Mouse (Mus musculus) left cerebral cortex, adult 2 months (tissue): ENCODE data around the gene Mafg. TPM values are rescaled to one million over a fixed set of nuclear protein-coding genes. Genes with fewer than 3 reads are reported as not detected.
"Not testable (repeated sequence)": the region's sequence is repeated elsewhere in the genome, so short reads cannot be mapped to it uniquely, and the experiment has no call there.

ENCODE experiments used
- DNase-seq, 2 experiments: peaks; one replicate each; pipeline ENCODE4 v3.0.0; 2021 to 2022; ENCODE audit warnings: low spot score in 2 of 2, mixed read lengths in 1 of 2; ENCODE audit errors: extremely low spot score in 1 of 2
- H3K27ac ChIP-seq: fragments of 200-600 bp; 2 replicates; pipeline ENCODE4 v1.8.1; 2022
- H3K4me3 ChIP-seq: fragments of 200-600 bp; 2 replicates; pipeline ENCODE4 v1.8.1; 2022
- CTCF ChIP-seq: fragments of 200-600 bp; IDR thresholded peaks from 2 replicates; pipeline ENCODE4 v1.8.1; 2022; ENCODE audit warnings: antibody characterized with exemption, mild to moderate bottlenecking, moderate library complexity
- intact Hi-C: fragments of 180-260 bp; cut with DNase I; formaldehyde crosslinking; loops from one replicate; pipeline ENCODE4 v1.15.1; 2025
- total RNA-seq, 2 experiments: library from RNA; stranded (reverse); gene quantifications; 2 replicates each; pipeline ENCODE4 v1.2.3; 2021

Gene Mafg
- total RNA-seq, 2 experiments from 2014 or later, result 104 to 107 TPM

DNA sequence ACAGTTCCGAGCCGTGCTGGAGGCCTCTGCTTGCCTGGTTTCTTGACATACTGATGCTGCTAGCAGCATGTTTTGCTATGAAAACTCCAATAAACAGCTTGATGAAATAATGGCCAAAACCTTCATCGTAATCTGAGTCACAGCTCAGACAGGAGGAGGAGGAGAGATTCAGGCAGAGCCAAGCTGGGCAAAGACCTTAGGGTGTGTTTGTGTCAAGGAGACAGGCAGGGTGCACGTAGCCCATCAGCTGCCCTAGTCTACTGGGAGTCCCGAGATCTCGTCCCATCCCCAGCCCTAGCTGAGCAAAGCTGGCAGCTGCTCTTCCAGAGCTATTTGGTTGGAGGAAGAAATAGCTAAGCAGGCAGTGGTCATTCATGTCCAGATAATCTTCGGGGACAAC, 27.7 kb downstream of the Mafg start:
- no peak for DNase-seq
- intact Hi-C loops, result no loop called here
- no peak for TF ChIP-seq CTCF
- Histone ChIP-seq H3K4me3 (no peak overlapping the region), H3K27ac (no peak overlapping the region)

DNA sequence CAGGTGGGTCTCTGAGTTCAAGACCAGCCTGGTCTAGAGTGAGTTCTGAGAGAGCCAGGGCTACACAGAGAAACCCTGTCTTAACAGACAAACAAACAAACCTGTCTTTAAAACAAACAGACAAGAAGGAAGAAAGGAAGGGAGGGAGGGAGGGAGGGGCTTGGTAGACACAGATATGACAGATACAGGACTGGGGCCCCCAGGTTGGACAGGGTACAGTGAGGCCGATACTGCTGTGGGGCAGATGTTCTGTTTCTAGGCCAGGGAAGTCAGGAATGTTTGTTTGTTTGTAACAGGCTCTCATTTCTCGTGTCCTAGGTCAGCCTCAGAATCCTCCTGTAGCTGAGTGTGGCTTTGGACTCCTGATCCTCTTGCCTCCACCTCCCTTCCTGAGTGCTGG, 29.9 kb downstream of the Mafg start:
- intact Hi-C loops, result no loop called here
- no peak for TF ChIP-seq CTCF
- Histone ChIP-seq H3K4me3 (no peak overlapping the region), H3K27ac (no peak overlapping the region)
- no peak for DNase-seq

DNA sequence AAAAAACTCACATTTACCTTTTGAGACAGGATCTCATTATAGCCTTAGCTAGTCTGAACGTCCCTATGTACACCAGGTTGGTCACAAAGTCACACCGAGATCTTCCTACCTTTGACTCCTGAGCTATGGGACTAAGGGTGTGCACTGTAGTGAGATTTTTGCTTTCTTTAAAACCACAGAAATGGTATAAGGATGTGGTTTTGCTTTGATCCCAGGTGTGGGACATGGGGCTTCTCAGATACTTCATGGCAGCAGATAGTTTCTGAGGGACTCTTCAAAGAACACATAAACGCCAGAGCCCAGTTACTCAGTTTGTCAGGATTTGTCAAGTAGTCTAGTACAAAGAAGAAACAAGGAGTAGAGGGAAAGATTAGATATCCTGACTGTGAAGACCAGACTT, 32.7 kb downstream of the Mafg start:
- no peak overlapping the region for H3K27ac ChIP-seq
- no peak overlapping the region for H3K4me3 ChIP-seq
- TF ChIP-seq CTCF, result no peak
- intact Hi-C loops, result no loop called here
- DNase-seq, result no peak

DNA sequence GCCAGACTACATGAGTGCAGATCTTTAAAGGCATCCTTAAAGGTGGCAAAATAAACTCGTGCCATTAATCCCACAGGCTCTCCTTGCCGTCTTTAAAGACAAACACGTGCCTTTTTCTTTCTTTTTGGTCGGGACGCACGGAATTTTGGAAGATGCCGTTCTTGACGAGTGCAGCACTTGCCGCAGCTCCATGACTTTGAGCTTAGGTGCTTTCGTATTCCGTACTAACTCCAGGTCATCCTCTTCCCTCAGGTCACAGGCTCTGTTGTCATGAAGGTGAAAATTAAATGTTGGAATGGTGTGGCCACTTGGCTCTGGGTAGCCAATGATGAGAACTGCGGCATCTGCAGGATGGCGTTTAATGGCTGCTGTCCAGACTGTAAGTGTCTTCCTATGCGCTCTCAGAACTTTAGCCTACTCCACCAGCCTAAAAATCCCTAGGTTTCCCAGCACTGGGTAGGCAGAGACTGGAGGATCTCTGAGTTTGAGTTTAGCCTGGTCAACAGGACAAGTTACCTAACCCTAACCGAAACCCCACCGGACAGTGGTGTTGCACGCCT, 34.3 kb downstream of the Mafg start:
- intact Hi-C loops, result no loop called here
- TF ChIP-seq CTCF, result no peak
- no peak for DNase-seq
- Histone ChIP-seq H3K27ac (no peak overlapping the region; the same call in 1 of the 2 replicates), H3K4me3 (peak overlapping the region; percentile 85)

DNA sequence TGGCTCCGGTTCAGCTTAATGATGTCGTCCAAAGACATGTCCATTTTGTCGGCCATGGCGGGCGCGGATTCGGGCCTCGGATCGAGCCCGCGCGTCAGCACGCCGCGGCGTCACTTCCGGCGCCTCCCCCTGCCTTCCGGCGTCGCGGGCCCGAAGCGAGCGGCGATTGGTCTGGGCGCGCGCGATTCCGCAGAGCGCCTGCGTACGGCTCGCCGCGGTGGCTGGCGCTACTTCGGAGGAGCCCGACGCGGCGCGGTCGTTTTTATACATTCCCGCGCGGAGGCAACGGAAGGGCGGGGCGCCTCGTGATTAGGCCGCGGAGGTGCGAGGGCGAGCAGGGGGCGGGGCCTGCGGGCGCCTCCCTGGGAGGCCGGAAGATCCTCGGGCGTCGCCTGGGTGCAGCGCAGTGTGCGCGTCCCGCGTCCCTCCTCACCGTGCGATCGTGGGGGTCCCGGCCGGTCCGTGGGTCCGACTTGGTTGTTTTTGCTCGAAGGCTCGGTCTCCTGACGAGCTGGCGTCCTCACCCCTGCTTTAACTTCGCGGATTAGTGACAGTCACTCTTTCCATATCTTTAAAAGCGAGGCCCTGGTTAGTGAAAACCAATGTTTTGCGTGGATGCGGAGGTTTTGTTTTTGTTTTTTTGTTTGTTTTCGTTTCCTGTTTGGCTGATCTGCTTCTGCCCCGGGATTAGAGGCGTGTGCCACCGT, 35.0 kb downstream of the Mafg start, which contains the start of the genes Alyref and Anapc11:
TSS of gene Alyref (minus strand) at position 83 of the 707 bp plus-strand sequence.
TSS of gene Anapc11 (plus strand) at position 139 of the 707 bp plus-strand sequence.
- no peak; the same call in 1 of the 2 replicates for TF ChIP-seq CTCF
- DNase-seq, result peak; percentile 94 to 96
- Histone ChIP-seq H3K27ac (peak within 1 kb of the TSS; percentile 79), H3K4me3 (peak within 1 kb of the TSS; percentile 85)
- intact Hi-C loops, result no loop called here

DNA sequence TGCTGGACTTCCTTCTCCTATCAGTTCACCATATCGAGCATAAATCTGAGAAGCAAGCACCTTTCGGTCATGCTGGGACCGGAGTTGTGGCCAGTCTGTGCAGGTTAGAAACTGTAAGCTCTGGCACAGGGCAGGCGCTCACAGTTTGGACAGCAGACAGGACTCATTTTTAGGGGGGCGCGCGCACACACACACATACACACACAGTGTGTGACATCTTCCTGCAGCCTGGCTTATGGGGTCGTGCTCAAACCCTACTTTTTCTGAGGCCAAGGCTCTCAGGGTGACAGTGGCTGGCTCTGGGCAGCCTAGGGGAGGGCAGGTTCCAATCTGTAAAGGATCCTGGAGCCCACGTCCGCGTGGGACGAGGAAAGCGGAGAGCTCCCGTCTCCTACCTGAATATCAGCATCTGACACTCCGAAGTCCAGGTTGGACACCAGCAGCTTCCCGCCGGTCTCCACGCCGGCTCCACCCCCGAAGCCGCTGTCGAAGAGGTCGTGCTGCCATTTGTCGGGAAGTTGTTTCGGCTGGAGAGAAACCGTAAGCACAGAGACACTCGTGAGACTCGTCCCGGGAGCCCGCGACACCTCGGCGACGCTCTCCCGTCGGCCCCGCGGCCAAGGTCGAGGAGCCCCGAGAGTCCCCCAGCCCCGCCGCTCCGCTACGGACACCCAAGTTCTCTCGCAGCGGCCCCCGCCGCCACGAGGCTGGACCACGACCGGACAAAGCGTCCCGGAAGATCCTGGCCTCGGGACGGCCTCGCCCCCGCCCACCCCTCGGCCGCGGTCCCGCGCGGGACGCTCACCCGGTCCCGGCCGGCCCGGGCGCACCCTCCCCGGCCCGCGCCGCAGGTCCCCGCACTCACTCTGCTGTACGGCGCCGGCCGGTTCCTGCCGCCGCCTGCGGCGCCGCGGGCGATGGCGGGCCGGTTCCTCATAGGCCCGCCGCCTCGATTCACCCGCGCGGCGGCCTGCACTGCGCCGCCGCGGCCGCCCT, 35.9 kb downstream of the Mafg start:
- intact Hi-C loops, result no loop called here
- DNase-seq, result no peak
- H3K4me3 ChIP-seq, result peak overlapping the region; percentile 85
- no peak overlapping the region for H3K27ac ChIP-seq
- no peak for TF ChIP-seq CTCF

DNA sequence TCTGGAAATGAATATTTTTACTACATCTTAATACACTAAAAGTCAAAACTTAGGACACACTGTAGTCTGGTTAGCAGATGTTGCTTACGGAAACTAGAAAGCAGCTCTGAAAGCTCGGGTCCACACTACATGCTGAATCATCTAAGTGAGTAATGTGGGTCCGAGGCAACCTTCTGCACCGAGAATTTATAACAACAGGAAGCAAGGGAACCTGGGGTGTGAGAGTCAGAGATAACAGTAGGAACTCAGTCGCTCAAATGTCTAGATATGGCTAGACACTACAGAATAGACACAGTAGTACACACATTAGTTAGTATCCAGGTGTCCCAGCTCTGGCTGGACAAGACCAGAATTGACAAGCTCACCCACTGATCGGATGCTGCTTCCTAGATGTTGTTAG, 44.9 kb downstream of the Mafg start:
- no peak overlapping the region for H3K27ac ChIP-seq
- intact Hi-C loops, result no loop called here
- DNase-seq, result no peak
- H3K4me3 ChIP-seq, result no peak overlapping the region
- no peak for TF ChIP-seq CTCF

DNA sequence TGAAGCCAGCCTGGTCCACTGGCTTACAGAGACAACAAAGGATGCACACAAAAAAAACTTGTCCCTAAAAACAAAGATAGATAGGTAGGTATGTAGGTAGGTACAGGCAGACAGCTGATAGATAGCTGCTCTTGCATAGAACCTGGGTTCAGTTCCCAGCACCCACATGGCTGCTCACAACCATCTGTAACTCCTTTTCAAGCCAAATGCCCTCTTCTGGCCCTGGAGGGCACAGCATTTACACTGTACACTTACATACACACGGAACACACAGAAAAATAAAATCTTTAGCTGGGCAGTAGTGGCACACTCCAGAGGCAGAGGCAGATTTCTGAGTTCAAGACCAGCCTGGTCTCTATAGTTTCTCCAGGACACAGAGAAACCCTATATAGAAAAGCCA, 49.5 kb downstream of the Mafg start:
- no peak for DNase-seq
- H3K4me3 ChIP-seq, result no peak overlapping the region
- intact Hi-C loops, result no loop called here
- no peak overlapping the region for H3K27ac ChIP-seq
- TF ChIP-seq CTCF, result no peak

DNA sequence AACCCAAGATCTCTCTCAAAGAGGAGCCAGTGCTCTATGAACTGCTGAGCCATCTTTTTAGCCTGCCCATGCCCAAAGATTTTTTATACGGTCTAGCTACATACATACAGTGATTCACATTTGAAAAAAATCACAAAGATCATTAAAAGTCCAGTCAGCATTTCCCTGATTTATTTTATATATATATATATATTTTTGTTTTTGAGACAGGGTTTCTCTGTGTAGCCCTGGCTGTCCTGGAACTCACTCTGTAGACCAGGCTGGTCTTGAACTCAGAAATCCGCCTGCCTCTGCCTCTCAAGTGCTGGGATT, 50.5 kb downstream of the Mafg start:
- H3K27ac ChIP-seq, DNase-seq, intact Hi-C loops, H3K4me3 ChIP-seq: not testable (repeated sequence)

DNA sequence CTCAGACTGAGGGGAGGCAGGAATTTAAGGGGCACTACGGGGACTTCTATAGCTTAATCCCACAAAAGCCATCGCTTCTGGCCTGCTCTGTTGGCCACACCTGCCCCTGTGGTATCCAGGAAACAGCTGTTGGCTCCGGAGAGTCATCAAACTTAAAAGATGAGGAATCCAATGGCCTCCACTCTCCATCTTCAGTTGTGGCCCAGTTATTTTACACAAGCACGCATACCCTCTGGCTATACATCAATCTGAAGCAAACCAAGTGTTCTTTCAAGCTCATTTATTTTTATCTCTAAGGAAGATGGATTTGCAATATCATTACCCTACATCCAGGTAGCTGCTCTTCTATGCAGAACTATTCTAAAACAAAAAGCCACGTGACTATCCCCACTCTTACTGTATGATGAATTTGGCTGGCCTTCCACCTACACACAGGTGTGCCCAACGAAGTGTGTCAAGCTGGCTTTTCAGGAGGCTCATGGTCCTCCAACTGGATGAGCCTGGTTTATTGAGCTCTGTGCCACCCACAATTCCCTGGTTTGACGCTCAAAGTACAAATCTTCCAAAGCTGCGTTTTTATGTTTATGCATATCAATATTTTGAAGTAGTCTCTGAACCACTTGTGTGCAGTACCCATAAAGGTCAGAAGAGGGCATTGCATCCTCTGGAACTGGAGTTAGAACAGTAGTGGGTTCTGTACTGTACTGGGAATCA, 51.0 kb downstream of the Mafg start:
- H3K4me3 ChIP-seq, result peak overlapping the region; percentile 67
- no peak for DNase-seq
- H3K27ac ChIP-seq, result peak overlapping the region; percentile 96
- intact Hi-C loops, result no loop called here
- TF ChIP-seq CTCF, result peak; percentile 56

DNA sequence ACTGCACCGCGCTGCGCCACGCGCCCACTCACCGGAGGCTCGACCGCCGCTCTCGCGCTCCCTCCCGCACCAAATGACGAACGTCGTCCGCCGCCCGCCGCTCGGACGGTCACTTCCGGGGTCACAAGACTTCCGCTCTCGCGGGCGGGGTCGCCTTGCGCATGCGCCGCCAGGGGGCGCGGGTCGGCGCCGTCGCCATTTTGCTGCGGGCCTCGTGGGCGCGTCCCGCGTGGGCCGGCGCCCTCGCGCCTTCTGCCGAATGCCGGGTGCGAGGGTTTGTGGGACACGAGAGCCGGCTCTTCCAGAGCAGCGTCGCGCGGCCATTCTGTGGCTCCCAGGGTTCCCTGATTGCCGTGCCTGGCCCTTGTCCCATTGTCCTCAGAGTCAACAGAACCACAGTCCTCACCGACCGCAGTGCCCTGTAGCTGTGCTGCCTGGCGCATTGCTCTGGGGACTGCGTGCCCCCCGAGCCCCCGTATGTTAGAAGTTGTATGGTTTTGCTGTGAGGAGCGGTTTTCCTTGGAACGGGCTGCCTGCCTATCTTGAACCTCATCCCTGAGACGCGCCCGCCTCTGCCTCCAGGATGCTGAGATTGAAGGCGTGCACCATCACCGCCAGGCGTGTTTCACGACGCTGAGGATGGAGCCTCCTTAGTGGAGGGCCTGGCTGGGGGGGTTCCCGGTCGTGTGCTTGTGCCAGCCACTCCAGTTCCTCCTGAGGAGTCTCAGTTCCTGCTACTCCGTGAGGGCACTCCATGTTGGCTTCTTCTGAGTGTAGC, 51.7 kb downstream of the Mafg start, which contains the start of gene Arhgdia:
TSS of gene Arhgdia (minus strand) at position 135 of the 778 bp plus-strand sequence.
- intact Hi-C loops, result loop anchor here (2.0 kb wide), 1 partner anchor 65 kb away; no protein-coding TSS in a partner anchor
- peak within 1 kb of the TSS; percentile 67 for H3K4me3 ChIP-seq
- H3K27ac ChIP-seq, result peak within 1 kb of the TSS; percentile 96
- TF ChIP-seq CTCF, result peak; percentile 66
- peak; percentile 91 to 93 for DNase-seq
